Mouse (Mus musculus): ENCODE measurements around the gene Zfp710.

The Zfp710 gene

DNA sequence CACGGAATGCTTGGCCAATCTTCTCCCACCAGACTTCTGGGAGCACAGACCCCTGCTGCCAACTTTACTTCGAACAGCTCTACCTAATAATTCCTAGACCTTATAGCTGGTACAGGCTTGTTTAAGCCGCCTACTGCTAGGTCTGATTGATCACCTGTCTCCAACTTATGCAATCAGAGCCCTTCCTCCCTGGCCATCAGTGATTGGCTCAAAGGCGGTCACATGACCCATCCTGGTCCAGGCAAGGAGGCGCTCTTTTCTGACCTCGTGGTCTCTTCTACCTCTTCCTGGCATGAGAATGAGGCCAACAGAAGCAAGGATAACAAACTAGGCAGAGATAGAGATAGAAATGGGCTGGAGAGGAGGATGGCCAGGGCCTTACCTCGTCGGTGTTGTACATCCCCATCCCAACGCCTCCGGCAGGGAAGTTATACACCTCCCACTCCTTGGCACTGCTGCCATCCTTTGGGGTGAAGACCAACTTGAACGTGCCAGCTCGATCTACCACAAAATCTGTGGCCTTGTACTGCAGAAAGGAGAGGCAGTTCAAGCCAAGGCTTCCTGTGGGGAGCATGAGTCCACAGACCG, 73.9 kb downstream of the Zfp710 start:
- in situ Hi-C loops (cut with MboI; ENCODE audit: unreplicated experiment in 2 of 2), result loop anchor here in 1 of 2 experiments (25.0 kb wide), 1 partner anchor 311 kb away; the partner anchor contains the start of gene Mesp1

DNA sequence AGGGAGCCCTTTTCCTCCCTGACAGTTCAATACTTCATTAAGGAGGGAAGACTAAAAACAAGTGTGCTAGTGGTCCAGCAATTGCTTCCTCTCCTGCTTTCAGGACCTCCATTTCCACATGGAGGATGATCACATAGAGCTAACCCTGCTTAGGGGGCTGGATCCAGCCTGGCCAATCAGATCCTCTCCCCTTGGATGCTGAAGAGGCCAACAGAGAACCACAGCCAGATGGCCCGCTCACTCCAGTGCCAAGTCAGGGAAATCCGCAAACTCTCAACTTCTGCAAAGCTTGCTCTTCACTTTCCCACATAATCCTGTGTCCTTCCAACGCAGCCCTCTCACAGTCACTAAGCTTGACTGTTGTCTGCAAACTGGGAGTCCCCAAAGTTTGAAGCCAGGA, 78.7 kb downstream of the Zfp710 start:
- in situ Hi-C loops (cut with MboI; ENCODE audit: unreplicated experiment in 2 of 2), result no loop called here

DNA sequence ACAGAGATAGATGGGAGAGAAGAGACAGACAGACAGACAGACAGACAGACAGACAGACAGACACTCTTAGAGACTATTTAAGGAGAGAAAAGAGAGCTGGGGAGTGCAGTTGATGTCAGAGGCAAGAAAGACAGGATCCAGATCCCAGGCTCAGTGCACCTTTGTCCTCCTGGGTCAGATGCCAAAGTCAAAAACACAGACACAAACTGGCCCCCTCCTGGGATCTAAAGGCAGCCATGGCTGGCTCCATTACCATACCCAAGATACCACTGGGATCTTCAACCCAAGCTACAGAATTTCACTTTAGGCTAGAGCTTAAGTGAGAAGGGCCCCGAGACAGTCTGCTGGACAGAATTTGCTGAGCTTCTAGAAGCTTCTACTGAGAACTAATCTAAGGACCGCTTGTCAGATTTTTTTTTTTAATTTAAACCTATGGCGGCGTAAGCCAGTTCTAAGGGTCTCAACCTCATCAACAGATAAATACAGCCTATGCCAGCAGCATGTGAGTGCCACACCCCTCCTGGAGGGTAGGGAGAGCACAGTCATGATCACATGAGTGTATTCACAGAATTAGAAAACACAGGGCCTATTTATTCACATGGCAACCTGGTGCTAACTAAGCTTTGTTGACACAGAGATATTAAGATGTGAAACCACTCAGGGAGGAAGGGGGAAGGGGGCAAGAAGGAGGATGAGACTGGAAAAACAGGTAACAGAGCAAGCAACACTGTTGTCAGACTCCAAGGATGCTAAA, 81.2 kb downstream of the Zfp710 start:
- in situ Hi-C loops (cut with MboI; ENCODE audit: unreplicated experiment in 2 of 2), result no loop called here

GRCm38 (mm10) chr7:80106441-80106840, 81.8 kb downstream of the Zfp710 start:
- in situ Hi-C loops (cut with MboI; ENCODE audit: unreplicated experiment in 2 of 2), result no loop called here

DNA sequence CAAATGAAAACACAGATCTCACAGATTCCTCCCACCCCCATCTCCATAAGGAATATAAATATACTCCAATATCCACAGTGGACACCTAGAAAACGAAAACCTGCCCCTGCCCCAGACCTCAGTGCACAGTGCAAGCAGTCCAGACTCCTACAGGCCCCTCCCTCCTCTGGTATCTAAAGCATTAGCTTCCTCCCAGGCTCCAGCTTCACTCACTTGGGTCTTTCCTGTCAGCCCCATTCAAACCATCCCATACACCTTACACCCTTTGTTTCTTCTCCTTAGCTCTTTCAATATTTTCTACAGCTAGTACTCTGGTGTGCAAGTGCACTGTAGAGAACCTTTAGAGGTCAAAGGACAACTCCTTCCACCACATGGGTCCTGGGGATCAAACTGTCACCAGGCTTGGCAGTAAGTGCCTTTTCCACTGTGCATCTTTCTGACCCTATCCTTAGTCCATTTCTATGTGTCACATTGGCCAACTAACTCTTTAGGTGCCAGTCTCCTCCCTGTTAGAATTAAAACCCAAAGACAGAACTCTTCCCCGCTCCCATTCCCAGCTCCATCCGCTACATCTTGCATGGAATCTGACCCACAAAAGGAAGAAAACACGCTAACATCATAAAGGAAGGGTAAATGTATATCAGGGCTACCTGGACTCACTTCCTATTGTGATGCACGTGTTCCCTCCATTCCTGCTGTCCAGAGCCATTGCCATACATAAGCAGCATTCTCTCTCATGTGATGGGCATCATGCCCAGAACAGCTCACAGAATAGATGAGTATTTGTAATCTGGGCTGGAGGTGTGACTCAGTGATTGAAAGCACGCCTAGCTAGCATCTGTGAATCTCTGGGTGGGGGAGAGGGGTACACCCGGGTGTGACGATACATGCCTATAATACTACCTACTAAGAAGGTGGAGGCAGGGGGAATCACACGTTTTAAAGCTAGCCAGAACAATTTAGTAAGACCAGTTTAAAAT, 86.7 kb downstream of the Zfp710 start:
- in situ Hi-C loops (cut with MboI; ENCODE audit: unreplicated experiment in 2 of 2), result no loop called here

- in situ Hi-C loops (cut with MboI; ENCODE audit: unreplicated experiment in 2 of 2), result no loop called here
Measured at GRCm38 (mm10) chr7:80113989-80114388, 89.4 kb downstream of the Zfp710 start.

GRCm38 (mm10) chr7:80114451-80115223, 90.0 kb downstream of the Zfp710 start:
- in situ Hi-C loops (cut with MboI; ENCODE audit: unreplicated experiment in 2 of 2), result no loop called here

DNA sequence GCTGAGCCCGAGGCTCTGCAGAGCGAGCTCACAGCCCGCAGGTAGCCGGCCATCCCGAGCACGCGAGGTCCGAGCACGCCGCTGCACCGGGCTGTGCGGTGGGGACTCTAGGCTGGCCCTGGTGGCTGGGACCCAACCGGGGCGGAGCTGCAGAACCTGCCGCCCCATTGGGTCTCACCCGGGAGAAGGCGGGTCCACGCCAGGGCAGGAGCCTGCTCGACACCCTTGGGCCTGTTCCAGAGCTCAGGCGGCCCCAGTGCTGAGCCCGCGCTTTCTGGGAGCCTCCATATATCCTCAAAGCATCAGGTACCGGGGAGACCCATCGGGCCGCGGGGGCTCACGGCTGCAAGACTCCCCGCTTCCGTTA, 90.6 kb downstream of the Zfp710 start, which contains the start of gene Idh2:
TSS of gene Idh2 (minus strand) at position 169 of the 367 bp plus-strand sequence.
- in situ Hi-C loops (cut with MboI; ENCODE audit: unreplicated experiment in 2 of 2), result no loop called here

GRCm38 (mm10) chr7:80116158-80116557, 91.5 kb downstream of the Zfp710 start:
- in situ Hi-C loops (cut with MboI; ENCODE audit: unreplicated experiment in 2 of 2), result no loop called here

DNA sequence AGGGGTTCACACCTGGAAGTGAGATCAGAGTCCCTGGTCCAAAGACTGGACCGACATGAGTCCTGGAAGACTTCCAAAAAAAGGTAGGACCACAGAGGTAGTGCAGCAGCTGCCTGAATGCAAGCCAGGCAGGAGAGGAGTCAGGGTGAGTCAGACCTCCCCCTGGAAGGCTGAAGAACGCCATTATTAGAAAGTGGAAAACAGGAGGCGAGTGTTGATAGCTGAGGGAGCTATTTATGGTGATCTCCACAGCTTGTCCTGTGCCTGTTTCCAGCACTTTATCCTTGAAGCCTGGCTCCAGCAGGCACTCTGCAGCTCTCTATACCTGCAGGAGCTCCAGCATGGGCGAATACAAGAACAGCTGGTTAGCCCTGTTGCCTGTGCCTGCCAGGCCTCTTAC, 94.6 kb downstream of the Zfp710 start:
- in situ Hi-C loops (cut with MboI; ENCODE audit: unreplicated experiment in 2 of 2), result no loop called here

GRCm38 (mm10) chr7:80121083-80121482, 96.5 kb downstream of the Zfp710 start:
- in situ Hi-C loops (cut with MboI; ENCODE audit: unreplicated experiment in 2 of 2), result no loop called here

GRCm38 (mm10) chr7:80123115-80123514, 98.5 kb downstream of the Zfp710 start:
- in situ Hi-C loops (cut with MboI; ENCODE audit: unreplicated experiment in 2 of 2), result no loop called here

DNA sequence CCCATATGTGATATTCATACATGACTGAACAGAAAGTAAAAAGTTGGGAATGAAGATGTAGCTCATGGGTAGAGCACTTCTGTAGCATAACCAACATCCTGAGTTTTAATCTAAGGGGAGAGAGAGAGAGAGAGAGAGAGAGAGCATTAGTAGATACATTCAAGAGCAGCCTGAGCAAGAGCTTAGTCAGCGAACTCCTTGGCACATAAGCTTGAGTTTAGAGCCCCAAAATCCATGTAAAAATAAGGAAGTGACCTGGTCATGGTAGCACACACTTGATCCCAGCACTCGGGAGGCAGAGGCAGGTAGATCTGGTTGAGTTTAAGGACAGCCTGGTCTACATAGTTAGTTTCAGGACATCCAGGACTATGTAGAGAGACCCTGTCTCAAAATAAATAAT, 99.1 kb downstream of the Zfp710 start:
- in situ Hi-C loops (cut with MboI; ENCODE audit: unreplicated experiment in 2 of 2), result no loop called here

- in situ Hi-C loops (cut with MboI; ENCODE audit: unreplicated experiment in 2 of 2), result loop anchor here in 1 of 2 experiments (25.0 kb wide), 1 partner anchor 458 kb away; no protein-coding TSS in a partner anchor
Measured at GRCm38 (mm10) chr7:80129278-80129677, 104.7 kb downstream of the Zfp710 start.

DNA sequence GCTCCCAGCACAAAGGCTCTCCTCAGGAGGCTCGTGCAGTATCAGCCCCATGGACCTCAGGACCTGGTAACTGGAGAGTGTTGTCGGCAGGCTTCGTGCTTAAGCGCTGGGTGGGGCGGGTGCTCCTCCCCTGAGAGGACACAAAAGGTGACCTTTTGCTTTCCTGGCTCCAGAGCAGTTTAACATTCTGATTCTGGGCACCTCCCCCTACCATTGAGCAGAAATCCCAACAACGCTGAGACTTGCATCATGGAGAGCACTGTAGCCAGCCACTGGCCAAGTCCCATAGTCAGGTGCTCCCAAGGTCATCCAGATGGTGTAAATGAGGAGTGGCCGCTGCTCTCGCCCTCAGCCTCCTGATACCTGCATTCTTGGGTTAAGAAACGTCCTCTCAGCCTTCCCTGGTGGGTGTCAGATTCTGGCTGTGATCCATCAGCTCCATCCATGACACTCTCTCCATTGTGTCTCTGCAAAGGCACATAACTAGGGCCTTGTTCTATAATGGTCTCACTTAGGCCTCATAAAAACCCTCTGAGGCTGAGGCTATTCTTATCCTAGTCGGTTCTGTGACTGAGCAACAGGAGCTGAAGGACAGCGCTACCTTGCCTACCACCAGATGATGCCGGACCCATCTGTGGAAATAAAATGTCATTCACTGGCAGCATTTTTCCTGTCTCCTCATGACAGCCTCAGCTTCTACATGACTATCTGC, 105.9 kb downstream of the Zfp710 start:
- in situ Hi-C loops (cut with MboI; ENCODE audit: unreplicated experiment in 2 of 2), result loop anchor here (5.0 to 25.0 kb wide), 6 partner anchors 38 to 457 kb away; partner anchors contain the start of gene Mesp1 (in 1 of the 2)

DNA sequence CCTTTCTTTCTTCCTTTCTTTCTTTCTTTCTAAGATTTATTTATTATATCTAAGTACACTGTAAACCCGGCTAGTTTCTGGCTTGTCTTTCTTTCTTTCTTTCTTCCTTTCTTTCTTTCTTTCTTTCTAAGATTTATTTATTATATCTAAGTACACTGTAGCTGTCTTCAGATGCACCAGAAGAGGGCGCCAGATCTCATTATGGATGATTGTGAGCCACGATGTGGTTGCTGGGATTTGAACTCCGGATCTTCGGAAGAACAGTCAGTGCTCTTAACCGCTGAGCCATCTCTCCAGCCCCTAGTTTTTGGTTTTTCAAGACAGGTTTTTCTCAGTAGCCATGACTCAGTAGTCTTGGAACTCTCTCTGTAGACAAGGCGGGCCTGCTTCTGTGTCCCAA, 106.7 kb downstream of the Zfp710 start:
- in situ Hi-C loops (cut with MboI; ENCODE audit: unreplicated experiment in 2 of 2), result loop anchor here (5.0 to 25.0 kb wide), 6 partner anchors 39 to 456 kb away; partner anchors contain the start of gene Mesp1 (in 1 of the 2)

DNA sequence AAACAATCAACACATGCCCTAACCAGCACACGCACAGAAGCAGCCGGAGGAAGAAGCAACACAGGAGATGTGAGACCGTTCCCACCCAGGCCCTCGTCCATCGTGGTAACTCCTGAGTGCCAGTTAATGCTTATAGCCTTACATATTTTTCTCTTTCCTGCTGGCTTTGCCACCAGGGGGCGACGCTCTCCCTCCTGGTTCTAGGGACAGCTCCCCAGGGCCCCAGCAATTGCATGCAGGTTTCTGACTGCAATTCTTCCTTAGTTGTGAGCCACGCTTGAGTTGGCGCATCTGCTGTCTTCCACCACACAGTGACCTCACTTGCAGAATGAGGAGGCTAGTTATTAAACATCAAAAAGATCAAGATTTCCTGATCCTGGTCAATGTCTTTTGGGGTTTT, 107.9 kb downstream of the Zfp710 start:
- in situ Hi-C loops (cut with MboI; ENCODE audit: unreplicated experiment in 2 of 2), result loop anchor here (5.0 to 25.0 kb wide), 6 partner anchors 40 to 455 kb away; partner anchors contain the start of gene Mesp1 (in 1 of the 2)

DNA sequence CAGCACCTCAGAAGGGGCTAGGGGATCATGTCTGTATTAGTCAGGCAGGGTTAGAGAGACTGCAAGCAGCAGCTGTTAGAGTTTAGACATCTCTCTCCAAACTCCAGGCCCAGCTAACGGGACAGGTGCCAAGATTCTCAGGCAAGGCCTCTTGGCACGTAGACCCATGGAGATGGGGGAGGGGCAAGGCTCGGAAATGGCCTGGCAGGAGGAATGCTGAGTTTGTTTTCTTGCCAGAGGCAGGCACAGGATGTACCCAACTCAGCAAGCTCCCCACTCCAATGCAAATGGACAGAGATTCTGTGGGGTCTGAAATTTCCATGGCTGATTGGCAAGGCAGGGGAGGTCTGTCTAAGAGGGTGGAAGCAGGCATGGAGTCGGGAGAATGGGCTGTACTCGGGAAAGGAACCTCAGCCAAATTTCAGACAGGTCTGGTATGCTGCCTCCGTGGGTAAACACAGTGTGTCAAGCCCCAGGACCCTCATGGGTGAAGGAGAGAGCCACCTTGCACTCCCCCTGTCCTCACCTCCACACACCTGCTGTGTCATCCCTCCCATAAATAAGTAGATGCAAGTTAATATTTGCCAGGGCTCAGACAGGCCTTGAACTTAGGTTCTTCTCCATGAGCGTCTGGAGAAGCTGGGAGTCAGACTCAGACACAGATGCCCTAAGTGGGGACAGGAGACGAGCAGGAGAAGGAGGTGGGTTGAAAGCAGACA, 110.0 kb downstream of the Zfp710 start:
- in situ Hi-C loops (cut with MboI; ENCODE audit: unreplicated experiment in 2 of 2), result loop anchor here (5.0 to 25.0 kb wide), 6 partner anchors 42 to 453 kb away; partner anchors contain the start of gene Mesp1 (in 1 of the 2)

Measured in v-Abl transformed pro-B cells (cell line).